Mouse (Mus musculus) erythroblast, embryonic 14.5 days (primary cell): ENCODE measurements at regions not wholly inside any gene's neighbourhood (a gene's known extent, or its start where the extent isn't known, plus 50 kb on each side); places are given as distances from the start of the nearest gene placed in this dataset.

Experiments
- GATA1 ChIP-seq: IDR thresholded peaks from 2 replicates; pipeline ENCODE4 v1.6.1; 2012; ENCODE audit warnings: low read length, inconsistent platforms, mixed read lengths
- TAL1 ChIP-seq: IDR thresholded peaks from 3 replicates; pipeline ENCODE4 v1.6.1; 2012; ENCODE audit warnings: low read length, inconsistent platforms, mixed read lengths

DNA sequence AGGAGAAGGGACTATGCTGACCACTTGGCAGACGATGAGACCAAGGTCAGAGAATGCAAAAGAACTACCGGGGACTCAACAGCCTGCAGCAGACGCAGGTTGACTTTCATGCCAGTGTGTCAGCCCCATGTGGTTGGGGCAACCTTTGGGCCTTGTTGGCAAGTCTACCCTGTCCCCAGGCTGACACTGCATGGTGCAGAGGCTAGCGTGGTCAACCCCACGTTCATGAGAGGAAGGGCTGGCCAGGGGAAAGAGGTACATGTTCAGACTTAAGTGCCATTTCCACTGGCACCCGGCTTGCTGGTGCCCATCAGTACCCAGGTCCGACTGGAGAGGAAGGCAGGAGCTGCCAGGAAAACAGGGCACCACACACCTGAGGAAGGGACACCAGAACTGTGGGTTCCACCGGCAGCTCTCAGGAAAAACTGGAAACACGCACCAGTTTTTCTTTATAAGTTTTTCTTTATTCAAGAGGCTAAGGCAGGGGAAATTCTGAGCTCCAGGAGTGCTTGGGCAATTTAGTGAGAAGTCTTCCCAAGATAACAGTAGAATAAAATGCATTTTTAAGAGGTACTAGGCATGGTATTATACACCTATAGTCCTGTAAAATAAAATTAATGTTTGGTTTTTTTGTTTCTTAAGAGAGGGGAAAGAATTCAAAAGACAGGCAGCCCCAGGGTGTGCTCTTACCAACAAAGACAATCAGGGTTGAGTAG lies 73.3 kb downstream of the Zfp36l2 start:
- TF ChIP-seq TAL1, result no peak
- TF ChIP-seq GATA1, result no peak
